Mouse (Mus musculus): Measurements from ENCODE around the gene Psmb11. TPM values are rescaled to one million over a fixed set of nuclear protein-coding genes. Genes with fewer than 3 reads are reported as not detected.
A peak's percentile ranks its signal among the peaks of the same experiment; 100 is the strongest.
"Not testable (repeated sequence)": the region's sequence is repeated elsewhere in the genome, so short reads cannot be mapped to it uniquely, and the experiment has no call there.

The Psmb11 gene
- polyA plus RNA-seq, 1 experiment from 2014 or later = not detected

GRCm38 (mm10) chr14:54609245-54609644, 12.0 kb upstream of the Psmb11 start:
- DNase-seq (ENCODE audit: low spot score) (peak; percentile 26), ATAC-seq (ENCODE audit: low read depth) (0 out of 2 replicates have a peak, but pooled peaks have one; percentile 38)
- H3K4me3 ChIP-seq (ENCODE audit: low read depth, low read length) = no peak overlapping the region
- 0 out of 2 replicates have a peak overlapping the region, but pooled peaks have one; percentile 21 for H3K27ac ChIP-seq (replicated peaks; ENCODE audit: low read depth, low read length)
- H3K4me2 ChIP-seq (ENCODE audit: low read depth, low read length) = no peak overlapping the region
- no peaks in the 10 kb centered on the region for H3K9me3 ChIP-seq (ENCODE audit: control insufficient read depth, low read length)
- WGBS = 55% methylated on average over 4 of the region's 4 CpGs
- no peak overlapping the region for H3K9ac ChIP-seq (ENCODE audit: low read depth, low read length)
- H3K4me1 ChIP-seq (ENCODE audit: control insufficient read depth, insufficient read depth, low read length) = peaks cover 11% of the 10 kb centered on the region
- no peaks in the 10 kb centered on the region for H3K27me3 ChIP-seq (replicated peaks; ENCODE audit: control insufficient read depth, insufficient read depth, low read length)
- peaks cover 20% of the 10 kb centered on the region for H3K36me3 ChIP-seq (ENCODE audit: control insufficient read depth, insufficient read depth, low read length)

- Histone ChIP-seq H3K4me3 (ENCODE audit: low read depth, low read length) (no peak overlapping the region), H3K4me1 (ENCODE audit: control insufficient read depth, insufficient read depth, low read length) (peaks cover 5% of the 10 kb centered on the region; the same call in 1 of the 2 replicates), H3K36me3 (ENCODE audit: control insufficient read depth, insufficient read depth, low read length) (peaks cover 27% of the 10 kb centered on the region), H3K4me2 (ENCODE audit: low read depth, low read length) (no peak overlapping the region), H3K27ac (replicated peaks; ENCODE audit: low read depth, low read length) (no peak overlapping the region), H3K9ac (ENCODE audit: low read depth, low read length) (no peak overlapping the region), H3K9me3 (ENCODE audit: control insufficient read depth, low read length) (no peaks in the 10 kb centered on the region), H3K27me3 (replicated peaks; ENCODE audit: control insufficient read depth, insufficient read depth, low read length) (no peaks in the 10 kb centered on the region)
- 87% methylated on average over 4 of the region's 4 CpGs for WGBS
- DNase-seq (ENCODE audit: low spot score) = peak; percentile 31
- ATAC-seq (ENCODE audit: low read depth) = no peak
These were observed 11.3 kb upstream of the Psmb11 start for GRCm38 (mm10) chr14:54609962-54610361.

GRCm38 (mm10) chr14:54610648-54611047, 10.6 kb upstream of the Psmb11 start:
- Histone ChIP-seq H3K36me3 (ENCODE audit: control insufficient read depth, insufficient read depth, low read length) (peaks cover 34% of the 10 kb centered on the region), H3K9ac (ENCODE audit: low read depth, low read length) (no peak overlapping the region), H3K4me2 (ENCODE audit: low read depth, low read length) (no peak overlapping the region), H3K4me1 (ENCODE audit: control insufficient read depth, insufficient read depth, low read length) (no peaks in the 10 kb centered on the region), H3K4me3 (ENCODE audit: low read depth, low read length) (no peak overlapping the region), H3K27ac (replicated peaks; ENCODE audit: low read depth, low read length) (no peak overlapping the region), H3K9me3 (ENCODE audit: control insufficient read depth, low read length) (no peaks in the 10 kb centered on the region), H3K27me3 (replicated peaks; ENCODE audit: control insufficient read depth, insufficient read depth, low read length) (no peaks in the 10 kb centered on the region)
- DNase-seq (ENCODE audit: low spot score) = no peak
- WGBS = 71% methylated on average over 6 of the region's 6 CpGs
- no peak for ATAC-seq (ENCODE audit: low read depth)

GRCm38 (mm10) chr14:54614130-54614529, 7.1 kb upstream of the Psmb11 start:
- not testable (repeated sequence) for H3K27me3 ChIP-seq (replicated peaks; ENCODE audit: control insufficient read depth, insufficient read depth, low read length); H3K9ac ChIP-seq (ENCODE audit: low read depth, low read length); H3K9me3 ChIP-seq (ENCODE audit: control insufficient read depth, low read length); H3K27ac ChIP-seq (replicated peaks; ENCODE audit: low read depth, low read length); H3K4me3 ChIP-seq (ENCODE audit: low read depth, low read length); DNase-seq (ENCODE audit: low spot score); ATAC-seq (ENCODE audit: low read depth); H3K4me1 ChIP-seq (ENCODE audit: control insufficient read depth, insufficient read depth, low read length); H3K4me2 ChIP-seq (ENCODE audit: low read depth, low read length)
- WGBS = 89% methylated on average over 15 of the region's 16 CpGs
- H3K36me3 ChIP-seq (ENCODE audit: control insufficient read depth, insufficient read depth, low read length) = peaks cover 42% of the 10 kb centered on the region

GRCm38 (mm10) chr14:54616226-54616825, 4.9 kb upstream of the Psmb11 start:
- peaks cover 5% of the 10 kb centered on the region; the same call in 1 of the 2 replicates for H3K4me1 ChIP-seq (ENCODE audit: control insufficient read depth, insufficient read depth, low read length)
- H3K4me2 ChIP-seq (ENCODE audit: low read depth, low read length) = no peak overlapping the region; the same call in 1 of the 2 replicates
- 91% methylated on average over 16 of the region's 16 CpGs for WGBS
- 0 out of 2 replicates have a peak overlapping the region, but pooled peaks have one; percentile 60 for H3K4me3 ChIP-seq (ENCODE audit: low read depth, low read length)
- H3K27ac ChIP-seq (replicated peaks; ENCODE audit: low read depth, low read length) = no peak overlapping the region
- ATAC-seq (ENCODE audit: low read depth) (no peak), DNase-seq (ENCODE audit: low spot score) (no peak)
- H3K9me3 ChIP-seq (ENCODE audit: control insufficient read depth, low read length) = no peaks in the 10 kb centered on the region
- no peaks in the 10 kb centered on the region for H3K27me3 ChIP-seq (replicated peaks; ENCODE audit: control insufficient read depth, insufficient read depth, low read length)
- H3K9ac ChIP-seq (ENCODE audit: low read depth, low read length) = no peak overlapping the region
- H3K36me3 ChIP-seq (ENCODE audit: control insufficient read depth, insufficient read depth, low read length) = peaks cover 42% of the 10 kb centered on the region

- ATAC-seq (ENCODE audit: low read depth) = peak; percentile 41
- 2% methylated on average over 27 of the region's 38 CpGs for WGBS
- H3K4me3 ChIP-seq (ENCODE audit: low read depth, low read length) = peak overlapping the region; percentile 60
- H3K36me3 ChIP-seq (ENCODE audit: control insufficient read depth, insufficient read depth, low read length) = peaks cover 34% of the 10 kb centered on the region
- H3K27ac ChIP-seq (replicated peaks; ENCODE audit: low read depth, low read length) = peak overlapping the region; percentile 81
- H3K4me1 ChIP-seq (ENCODE audit: control insufficient read depth, insufficient read depth, low read length) = peaks cover 5% of the 10 kb centered on the region; the same call in 1 of the 2 replicates
- H3K9me3 ChIP-seq (ENCODE audit: control insufficient read depth, low read length) = no peaks in the 10 kb centered on the region
- DNase-seq (ENCODE audit: low spot score) = no peak
- H3K27me3 ChIP-seq (replicated peaks; ENCODE audit: control insufficient read depth, insufficient read depth, low read length) = no peaks in the 10 kb centered on the region
- H3K9ac ChIP-seq (ENCODE audit: low read depth, low read length) = peak overlapping the region; percentile 78
- peak overlapping the region; percentile 75 for H3K4me2 ChIP-seq (ENCODE audit: low read depth, low read length)
These were observed 3.9 kb upstream of the Psmb11 start for GRCm38 (mm10) chr14:54617152-54617896.

GRCm38 (mm10) chr14:54617897-54618365, 3.3 kb upstream of the Psmb11 start, which contains the start of gene Psmb5:
Gene Psmb5, minus strand, starts transcription at chr14:54618022.
- peak within 1 kb of the TSS; percentile 75 for H3K4me2 ChIP-seq (ENCODE audit: low read depth, low read length)
- H3K27me3 ChIP-seq (replicated peaks; ENCODE audit: control insufficient read depth, insufficient read depth, low read length) = no peaks in the 10 kb centered on the region
- H3K36me3 ChIP-seq (ENCODE audit: control insufficient read depth, insufficient read depth, low read length) = peaks cover 29% of the 10 kb centered on the region
- peaks cover 5% of the 10 kb centered on the region; the same call in 1 of the 2 replicates for H3K4me1 ChIP-seq (ENCODE audit: control insufficient read depth, insufficient read depth, low read length)
- DNase-seq (ENCODE audit: low spot score) (peak; percentile 98), ATAC-seq (ENCODE audit: low read depth) (peak; percentile 93)
- H3K4me3 ChIP-seq (ENCODE audit: low read depth, low read length) = peak within 1 kb of the TSS; percentile 60
- WGBS = under 1% methylated on average over 20 of the region's 25 CpGs
- H3K9me3 ChIP-seq (ENCODE audit: control insufficient read depth, low read length) = no peaks in the 10 kb centered on the region
- peak within 1 kb of the TSS; percentile 78 for H3K9ac ChIP-seq (ENCODE audit: low read depth, low read length)
- H3K27ac ChIP-seq (replicated peaks; ENCODE audit: low read depth, low read length) = peak within 1 kb of the TSS; percentile 81

- no peaks in the 10 kb centered on the region for H3K27me3 ChIP-seq (replicated peaks; ENCODE audit: control insufficient read depth, insufficient read depth, low read length)
- H3K9me3 ChIP-seq (ENCODE audit: control insufficient read depth, low read length) = no peaks in the 10 kb centered on the region
- H3K36me3 ChIP-seq (ENCODE audit: control insufficient read depth, insufficient read depth, low read length) = no peaks in the 10 kb centered on the region
- DNase-seq (ENCODE audit: low spot score) (no peak), ATAC-seq (ENCODE audit: low read depth) (no peak)
- H3K27ac ChIP-seq (replicated peaks; ENCODE audit: low read depth, low read length) = no peak overlapping the region
- no peaks in the 10 kb centered on the region for H3K4me1 ChIP-seq (ENCODE audit: control insufficient read depth, insufficient read depth, low read length)
- H3K4me2 ChIP-seq (ENCODE audit: low read depth, low read length) = no peak overlapping the region
- H3K9ac ChIP-seq (ENCODE audit: low read depth, low read length) = no peak overlapping the region
- H3K4me3 ChIP-seq (ENCODE audit: low read depth, low read length) = no peak overlapping the region
- 84% methylated on average over 6 of the region's 6 CpGs for WGBS
These were observed 2.1 kb downstream of the Psmb11 start for GRCm38 (mm10) chr14:54623334-54623733.

Data from embryonic facial prominence, embryonic 14.5 days (tissue).